Comparison of ENCODE assay signal across 11 mouse cellular contexts in the genomic region with DNA sequence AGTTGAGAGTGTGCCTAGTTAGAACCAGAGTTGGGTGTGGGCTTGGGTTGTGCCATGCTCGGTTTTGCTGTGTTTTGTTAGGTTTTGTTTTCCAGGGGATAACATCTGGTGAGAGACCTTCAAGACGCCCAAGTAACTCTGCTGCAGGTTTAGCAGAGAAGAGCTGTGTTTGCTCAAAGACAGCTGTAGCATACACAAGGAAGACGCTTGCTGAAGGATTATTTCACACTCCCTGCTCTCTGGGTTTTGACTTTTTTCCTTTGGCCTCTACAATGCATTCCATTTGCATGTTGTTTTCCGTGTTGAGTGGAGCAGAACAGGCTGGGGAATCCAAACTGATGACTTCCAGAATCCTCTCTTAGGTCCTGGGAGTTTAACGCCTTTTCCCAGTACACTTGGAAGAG.
A peak's percentile ranks its signal among the peaks of the same experiment; 100 is the strongest.
DNase-seq lines count a peak whose midpoint lies in the region; ATAC-seq lines count a peak whose summit lies in the region.
"Had no signal": no experiment of that assay in that cellular context is flagged by ENCODE, and none has a peak within 500 bp of the region (broad histone marks: within the 10 kb centered on the region; RNA-seq: fewer than 3 reads in every experiment).

No protein-coding gene starts in this region.

- H3K36me3 ChIP-seq in liver, embryonic 16.5 days (ENCODE audit: control insufficient read depth, insufficient read depth), result no peaks in the 10 kb centered on the region
- no peaks in the 10 kb centered on the region for H3K36me3 ChIP-seq in liver, embryonic 11.5 days (ENCODE audit: control insufficient read depth, insufficient read depth, low read length)

- peak; percentile 23; the same call in 1 of the 2 replicates for ATAC-seq in frontal cortex, adult (ENCODE audit: low TSS enrichment)
- no peak for ATAC-seq in liver, embryonic 16.5 days (ENCODE audit: low read depth)
- ATAC-seq in liver, embryonic 11.5 days (replicated peaks; ENCODE audit: low FRiP score), result no peak

- no peaks in the 10 kb centered on the region; the same call in 1 of the 2 replicates for H3K4me1 ChIP-seq in liver, embryonic 16.5 days (ENCODE audit: control insufficient read depth, low read depth, low read length)
- no peaks in the 10 kb centered on the region for H3K4me1 ChIP-seq in liver, embryonic 11.5 days (replicated peaks; ENCODE audit: control insufficient read depth, insufficient read depth, low read length)

- H3K27ac ChIP-seq in liver, embryonic 16.5 days (ENCODE audit: low read length), result peak overlapping the region; percentile 55
- H3K27ac ChIP-seq in liver, embryonic 11.5 days (ENCODE audit: low read depth, low read length), result no peak overlapping the region
- H3K27ac ChIP-seq: liver, embryonic 14.5 days had no signal

- H3K27me3 ChIP-seq in liver, embryonic 16.5 days (ENCODE audit: control insufficient read depth, insufficient read depth, low read depth, low read length), result no peaks in the 10 kb centered on the region
- H3K27me3 ChIP-seq in liver, embryonic 11.5 days (replicated peaks; ENCODE audit: control insufficient read depth, insufficient read depth, low read length), result no peaks in the 10 kb centered on the region

- no peak for DNase-seq in frontal cortex, adult 2 months (ENCODE audit: extremely low spot score in 1 of 2, low spot score in 1 of 2)
- no peak for DNase-seq in liver, embryonic 11.5 days (ENCODE audit: low spot score)
- DNase-seq in forelimb bud, embryonic 11.5 days (ENCODE audit: low read depth, low spot score), result peak; percentile 9
- DNase-seq in lung, postnatal 4 days, result peak; percentile 15 to 19
- DNase-seq in Muller cell, postnatal 12 days (ENCODE audit: inconsistent ontology term), result no peak
- DNase-seq in ovary, postnatal 36 days (ENCODE audit: low spot score), result no peak
- DNase-seq: adrenal gland, postnatal 25 days; cerebellum, adult 9-10 months had no signal

- no peaks in the 10 kb centered on the region for H3K9me3 ChIP-seq in liver, embryonic 16.5 days (replicated peaks; ENCODE audit: control insufficient read depth, low read length)
- H3K9me3 ChIP-seq in liver, embryonic 11.5 days (ENCODE audit: control insufficient read depth, low read length), result no peaks in the 10 kb centered on the region

- no peak overlapping the region for H3K4me3 ChIP-seq in liver, embryonic 16.5 days (ENCODE audit: low read depth, low read length)
- H3K4me3 ChIP-seq in liver, embryonic 11.5 days (ENCODE audit: low read depth, low read length), result no peak overlapping the region

- WGBS in liver, embryonic 16.5 days (ENCODE audit: insufficient replicate concordance), result 40% methylated on average over 5 of the region's 5 CpGs
- WGBS in liver, embryonic 11.5 days, result 55% methylated on average over 5 of the region's 5 CpGs

- H3K4me2 ChIP-seq in liver, embryonic 16.5 days (ENCODE audit: low read depth, low read length), result no peak overlapping the region
- H3K4me2 ChIP-seq in liver, embryonic 11.5 days, result no peak overlapping the region

- no peak overlapping the region for H3K9ac ChIP-seq in liver, embryonic 16.5 days (ENCODE audit: low read depth, low read length)
- H3K9ac ChIP-seq in liver, embryonic 11.5 days (ENCODE audit: low read depth, low read length), result no peak overlapping the region
- H3K9ac ChIP-seq: liver, embryonic 14.5 days had no signal

Comparison
In these comparisons a context has a peak if more than half of its experiments do, and no peak if none do; other contexts are left out.
1. DNase-seq: peak in forelimb bud, embryonic 11.5 days (single experiment) and lung, postnatal 4 days (2 of 2); none in frontal cortex, adult 2 months (0 of 2), liver, embryonic 11.5 days (single experiment), Muller cell, postnatal 12 days (single experiment) and ovary, postnatal 36 days (single experiment).